Mouse (Mus musculus) lung, postnatal 10 days (tissue): ENCODE measurements around the gene Gm6899.

ENCODE experiments used
- DNase-seq: peaks from one replicate; pipeline ENCODE4 v3.0.0; 2021

Gene Gm6899

DNA sequence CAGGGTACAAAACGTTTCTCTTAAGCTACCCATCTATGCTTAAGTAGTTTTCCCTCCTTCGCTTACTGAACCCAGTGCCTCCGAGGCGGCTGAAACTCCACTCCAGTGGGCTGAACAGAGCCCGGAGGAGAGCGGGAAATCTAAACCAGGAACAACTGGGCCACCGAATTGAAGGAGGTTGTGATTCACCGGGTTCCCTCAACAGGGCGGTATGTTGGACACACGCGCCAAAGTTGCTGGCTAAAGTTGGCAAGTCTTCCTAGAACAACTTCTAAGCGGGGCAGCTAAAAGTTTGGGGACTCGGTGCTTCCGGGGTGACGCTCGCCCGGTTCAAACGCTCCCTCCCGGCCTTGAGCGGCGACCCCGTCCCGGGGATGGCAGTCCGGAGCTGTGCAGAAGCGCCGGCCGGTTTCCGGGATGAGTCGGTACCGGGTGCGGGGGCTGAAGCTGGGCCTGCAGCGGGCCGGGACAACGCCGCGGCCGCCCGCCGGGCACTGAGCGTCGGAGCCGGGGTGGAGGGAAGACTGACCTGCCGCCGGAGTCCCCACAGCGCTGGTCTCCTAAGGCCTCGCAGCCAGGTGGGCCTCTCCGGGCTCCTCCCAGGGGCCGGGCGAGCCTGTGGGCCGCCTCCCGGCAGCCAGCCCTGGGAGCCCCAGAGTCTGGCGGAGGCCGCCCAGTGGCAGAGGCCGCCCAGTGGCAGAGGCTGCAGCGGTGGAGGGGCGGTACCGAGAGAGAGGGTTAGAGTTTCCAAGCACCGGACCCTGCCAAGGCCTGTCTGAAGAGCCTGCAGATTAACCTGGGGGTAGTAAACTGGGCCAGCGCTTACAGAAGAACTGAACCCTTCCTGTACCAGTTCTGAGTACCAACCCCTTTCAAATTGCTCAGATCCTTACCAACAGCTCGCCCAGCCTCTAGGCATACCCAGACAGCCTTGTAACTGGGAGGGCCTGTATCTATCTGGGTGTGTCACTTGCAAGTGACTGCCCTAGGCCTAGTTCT, at the start of gene Gm6899, which contains the start of gene Vrk2:
Gm6899 (plus strand) TSS at position 181 of the 999 bp plus-strand sequence.
Vrk2 (minus strand) TSS at position 939 of the 999 bp plus-strand sequence.
- DNase-seq: peak; percentile 89

DNA sequence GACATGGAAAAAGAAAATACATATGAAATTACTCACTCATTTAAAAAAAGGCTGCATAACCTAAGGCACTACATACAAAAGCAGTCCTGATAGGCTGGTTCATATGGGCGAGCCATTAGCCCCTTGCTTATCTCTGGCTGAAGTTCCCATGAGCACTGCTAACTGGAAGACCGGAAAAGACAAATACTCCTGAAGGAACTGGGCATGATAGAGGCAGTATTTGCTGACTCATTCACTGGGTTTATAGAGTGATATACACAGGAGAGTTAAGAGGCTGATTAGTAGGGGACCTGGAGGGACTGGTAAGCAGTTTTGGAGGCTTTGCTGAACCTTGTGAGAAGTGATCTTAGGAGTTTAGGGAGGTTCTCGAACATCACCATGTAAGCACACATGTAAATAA, 41.5 kb upstream of the Gm6899 start:
- DNase-seq: no peak

DNA sequence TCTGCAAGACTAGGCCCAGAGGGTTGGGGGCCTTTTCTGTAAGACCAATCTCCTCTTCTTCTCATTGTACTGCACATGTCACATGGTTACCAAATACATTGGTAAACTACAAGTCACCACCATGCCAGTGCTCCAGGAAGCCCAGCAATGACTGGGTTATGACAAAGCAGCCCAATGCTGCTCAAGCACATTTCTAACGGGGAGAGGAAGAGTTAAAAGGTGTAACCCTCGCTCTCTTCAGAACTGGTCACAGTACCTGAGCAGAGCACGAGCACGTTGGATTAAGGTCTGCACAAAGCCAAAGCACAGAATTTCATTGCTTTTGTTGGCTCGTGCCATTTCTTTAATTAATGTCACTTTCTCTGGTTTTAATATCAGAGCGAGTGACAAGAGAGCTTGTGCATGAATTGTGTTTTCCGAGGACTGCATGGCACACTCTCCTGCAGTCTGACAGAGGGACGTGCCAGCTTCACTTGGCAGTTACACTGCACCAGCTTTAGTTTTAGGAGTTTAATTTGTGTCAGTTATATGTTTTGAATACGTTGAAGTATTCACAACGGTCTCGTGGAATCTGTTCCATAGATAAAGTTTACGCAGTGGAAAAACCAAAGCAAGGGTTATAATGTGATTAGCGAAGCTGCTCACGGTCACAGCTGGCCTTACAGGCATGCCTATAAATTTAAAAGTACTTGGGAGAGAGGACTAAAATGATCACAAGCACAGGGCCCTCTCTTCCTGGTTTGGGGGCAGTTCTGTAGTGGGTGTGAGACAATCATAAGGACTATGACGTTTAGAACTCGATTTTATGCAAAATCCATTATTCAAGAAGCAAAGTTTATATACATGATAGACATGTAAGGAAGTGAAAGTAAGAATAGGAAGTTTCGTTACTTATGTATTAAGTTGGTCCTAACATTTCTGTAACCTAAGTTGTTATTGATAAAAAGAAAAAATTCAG, 7.4 kb upstream of the Gm6899 start:
- no peak for DNase-seq

DNA sequence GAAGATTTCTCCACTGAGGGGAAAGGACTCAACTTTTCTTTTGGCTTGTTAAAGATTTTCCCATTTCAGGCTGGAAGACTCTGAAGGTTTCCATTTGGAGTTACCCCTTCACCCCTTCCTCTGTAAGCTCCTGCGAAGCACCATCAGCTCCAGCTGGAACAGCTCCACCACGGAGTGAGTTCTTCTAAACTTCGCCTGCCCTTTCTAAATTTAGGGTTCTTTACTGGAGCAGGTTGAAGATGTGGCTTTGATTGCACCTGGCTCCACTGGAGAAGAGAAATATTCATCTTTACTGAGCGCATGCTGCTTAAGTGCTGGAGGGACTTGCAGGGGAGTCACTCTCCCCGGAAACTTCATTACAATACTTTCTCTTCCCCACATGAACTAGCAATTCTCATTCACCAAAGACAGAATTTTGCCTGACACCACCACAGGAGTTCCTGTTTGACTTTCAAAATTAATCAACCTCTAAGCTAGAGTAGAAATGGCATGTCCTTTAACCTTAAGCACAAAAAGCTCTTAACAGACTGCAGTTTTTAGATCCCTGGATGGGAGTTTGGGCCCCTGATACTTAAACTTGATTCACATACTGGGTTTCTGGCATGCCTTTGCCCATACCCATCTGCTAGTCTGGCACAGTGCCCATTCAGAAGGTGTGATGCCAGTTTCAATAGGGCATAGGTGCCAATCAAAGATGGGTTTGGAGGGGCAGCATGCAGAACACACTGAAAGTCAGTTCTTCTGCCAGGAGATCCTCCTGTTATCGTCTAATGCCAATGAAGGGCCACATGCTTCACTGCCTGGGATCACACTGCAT, 6.5 kb upstream of the Gm6899 start:
- DNase-seq: no peak

DNA sequence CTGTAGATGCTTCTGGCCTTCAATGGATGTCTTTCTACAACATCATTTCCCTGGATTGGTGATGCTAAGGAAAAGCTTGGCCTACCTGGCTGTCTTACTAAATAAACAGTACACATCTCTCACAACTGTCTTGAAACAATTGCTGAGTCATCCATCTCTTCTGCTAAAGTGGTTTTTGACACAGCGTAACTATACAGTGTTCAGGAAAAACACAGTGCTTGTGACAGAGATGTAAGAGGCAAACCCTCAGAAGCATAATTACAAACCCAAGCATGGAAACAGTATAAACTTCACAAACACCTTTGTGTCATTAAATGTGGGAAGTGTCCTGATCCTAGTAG, 5.9 kb upstream of the Gm6899 start:
- DNase-seq: no peak

DNA sequence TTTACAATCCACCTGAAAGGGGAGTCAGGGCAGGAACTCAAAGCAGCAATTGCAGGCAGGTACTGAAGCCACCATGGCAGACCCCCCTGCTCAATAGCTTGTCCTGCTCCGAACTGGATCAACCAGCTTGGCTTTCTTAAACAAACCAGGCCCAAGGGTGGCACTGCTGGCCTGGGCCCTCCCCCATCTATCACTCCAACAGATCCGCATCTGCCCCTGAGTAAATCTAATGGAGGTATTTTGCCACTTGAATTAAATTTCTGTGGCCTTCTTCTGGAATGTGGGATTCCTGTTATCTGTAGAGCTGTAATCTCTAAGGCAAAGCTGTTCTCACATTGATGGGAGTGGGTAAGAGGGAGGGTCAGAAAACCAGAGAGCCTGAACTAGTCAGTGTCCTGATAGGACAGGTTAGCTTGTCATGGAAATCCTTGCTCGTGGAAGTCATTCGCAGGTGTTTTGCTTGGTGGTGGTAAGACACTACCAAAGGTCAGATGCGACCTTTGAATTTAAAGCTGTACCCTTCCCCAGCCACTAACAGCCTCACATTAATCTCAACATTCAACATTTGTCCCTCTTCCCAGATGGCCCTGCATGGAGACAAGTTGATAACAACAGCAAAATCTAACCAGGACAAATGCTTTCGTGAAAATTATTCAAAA, 517 bp upstream of the Gm6899 start:
- peak; percentile 2 for DNase-seq

DNA sequence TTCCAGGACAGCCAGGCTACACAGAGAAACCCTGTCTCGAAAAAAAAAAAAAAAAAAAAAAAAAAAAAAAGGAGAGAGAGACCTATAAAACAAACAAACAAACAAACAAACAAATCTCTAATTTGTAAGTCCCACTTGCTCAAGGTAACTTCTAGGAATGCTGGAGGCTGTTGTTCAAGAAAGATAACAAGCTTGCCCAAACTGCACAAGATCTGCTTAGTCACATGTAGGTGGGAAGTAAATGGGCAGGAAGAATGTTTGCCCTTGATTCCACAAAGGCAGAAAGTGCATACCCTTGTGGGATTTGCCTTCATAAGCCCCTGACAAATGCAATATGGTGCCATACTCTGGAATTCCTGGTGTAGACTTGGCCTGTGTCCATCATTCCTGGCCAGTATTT, 1.4 kb downstream of the Gm6899 start:
- DNase-seq: no peak

DNA sequence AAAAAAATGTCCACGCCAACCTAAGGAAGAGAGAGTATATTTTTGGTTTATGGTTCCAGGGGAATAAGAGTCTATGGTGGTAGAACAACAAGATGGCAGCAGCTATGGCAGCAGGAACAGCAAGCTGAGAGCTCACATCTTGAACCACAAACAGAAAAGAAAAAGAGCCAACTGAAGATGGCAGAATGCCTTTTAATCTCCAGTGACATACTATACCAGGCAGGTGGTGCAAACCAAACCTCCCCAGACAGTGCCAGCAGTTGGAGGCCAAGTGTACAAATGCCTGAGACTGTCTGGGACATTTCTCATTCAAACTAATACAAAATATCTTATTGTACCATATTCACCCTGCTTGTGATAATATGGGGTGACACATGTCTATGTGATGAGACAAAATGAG, 3.1 kb downstream of the Gm6899 start:
- DNase-seq: no peak

DNA sequence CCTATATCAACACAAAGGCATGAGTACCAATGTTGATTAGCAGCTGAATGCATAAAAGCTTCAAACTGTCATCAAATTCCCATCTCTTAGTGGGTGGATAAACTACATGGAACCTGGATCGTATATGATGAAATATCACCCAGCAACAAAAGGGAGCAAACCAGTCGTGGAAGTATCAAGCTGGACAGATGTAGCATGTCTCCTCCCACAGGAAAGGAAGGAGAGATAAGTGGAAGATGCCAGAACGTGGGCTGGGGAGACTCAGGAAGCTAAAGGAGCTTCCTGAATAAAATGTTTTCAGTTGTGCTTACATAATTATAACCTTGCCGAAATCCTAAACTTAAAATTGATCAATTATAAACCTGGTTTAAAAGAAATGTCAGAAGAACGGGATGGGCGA, 4.1 kb downstream of the Gm6899 start:
- no peak for DNase-seq

DNA sequence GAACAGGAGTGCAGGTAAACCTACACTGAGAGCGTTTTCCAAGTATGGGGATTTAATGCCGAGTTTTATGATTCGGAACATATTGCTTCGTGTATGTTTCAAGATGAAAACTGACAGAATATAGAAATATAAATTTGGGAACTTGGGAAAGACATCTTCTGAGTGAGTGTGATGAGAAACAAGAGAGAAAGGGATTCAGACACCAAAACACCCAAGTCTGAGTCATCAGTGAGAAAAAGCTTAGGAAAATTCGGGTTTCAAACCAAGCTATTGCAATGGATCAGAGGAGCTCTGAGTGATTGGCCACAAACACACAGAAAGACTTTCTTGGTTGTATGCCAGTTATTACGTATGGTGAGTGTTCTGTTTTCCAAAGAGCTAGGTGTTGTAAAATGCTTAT, 4.7 kb downstream of the Gm6899 start:
- DNase-seq: no peak

DNA sequence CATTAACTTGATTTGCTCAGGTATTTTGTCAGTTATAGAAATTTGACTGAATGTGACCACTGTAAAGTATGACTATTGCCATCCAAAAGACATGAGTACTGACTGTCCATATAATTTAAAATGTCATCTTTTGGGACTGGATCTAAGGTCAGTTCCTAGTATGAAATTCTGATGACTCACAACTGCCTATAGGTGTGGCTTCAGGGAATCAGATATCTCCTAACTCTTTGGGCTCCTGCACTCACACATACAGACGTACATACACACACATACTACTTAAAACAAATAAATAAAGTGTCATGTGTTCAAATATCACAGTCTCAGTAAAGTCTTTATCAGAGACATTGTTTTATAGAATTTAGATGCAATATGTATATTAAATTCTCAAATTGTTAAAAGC, 5.8 kb downstream of the Gm6899 start:
- DNase-seq: no peak

DNA sequence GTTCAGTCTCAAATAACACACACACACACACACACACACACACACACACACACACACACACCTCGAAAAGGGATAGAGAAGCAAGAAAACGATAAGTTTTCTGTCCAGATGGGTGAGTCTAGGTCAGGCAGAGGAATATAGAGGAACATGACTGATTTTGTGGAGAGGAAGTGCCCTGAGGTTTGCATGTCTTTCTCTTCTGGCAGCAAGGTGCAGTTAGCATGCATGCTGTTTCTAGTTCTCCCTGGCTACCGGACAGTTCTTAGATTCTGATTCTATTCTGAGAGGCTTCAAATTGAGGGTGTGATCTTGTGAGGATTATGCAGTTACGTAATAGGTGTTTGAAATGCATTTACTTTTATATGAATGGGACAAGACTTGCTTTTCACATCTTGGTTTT, 7.7 kb downstream of the Gm6899 start:
- DNase-seq: no peak

DNA sequence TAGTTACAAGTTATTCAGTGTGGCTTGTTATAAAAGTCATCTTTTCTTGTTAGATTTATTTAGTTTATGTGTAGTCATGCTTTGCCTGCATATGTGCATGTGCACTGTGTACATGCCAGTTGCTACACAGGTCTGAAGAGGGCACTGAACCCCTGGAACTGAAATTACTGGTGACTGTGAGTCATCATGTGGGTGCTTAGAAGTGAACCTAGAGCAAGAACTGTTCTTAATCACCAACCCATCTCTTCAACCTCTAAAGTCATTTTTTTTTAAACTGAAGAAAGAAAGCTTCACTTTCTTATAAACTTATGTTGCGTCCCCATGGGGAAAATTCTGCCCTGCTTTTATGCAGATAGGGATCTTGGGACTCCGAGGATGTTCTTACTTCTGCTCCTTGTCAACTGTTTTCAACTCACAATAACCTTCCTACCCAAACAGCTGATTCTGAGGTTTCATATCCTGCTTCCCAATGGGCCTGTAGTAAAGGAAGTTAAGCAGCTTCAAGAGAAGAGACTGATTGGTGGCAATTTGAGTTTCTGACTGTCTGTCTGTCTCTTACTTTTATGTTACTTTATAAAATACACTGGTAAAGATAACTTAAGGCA, 8.6 kb downstream of the Gm6899 start:
- no peak for DNase-seq

DNA sequence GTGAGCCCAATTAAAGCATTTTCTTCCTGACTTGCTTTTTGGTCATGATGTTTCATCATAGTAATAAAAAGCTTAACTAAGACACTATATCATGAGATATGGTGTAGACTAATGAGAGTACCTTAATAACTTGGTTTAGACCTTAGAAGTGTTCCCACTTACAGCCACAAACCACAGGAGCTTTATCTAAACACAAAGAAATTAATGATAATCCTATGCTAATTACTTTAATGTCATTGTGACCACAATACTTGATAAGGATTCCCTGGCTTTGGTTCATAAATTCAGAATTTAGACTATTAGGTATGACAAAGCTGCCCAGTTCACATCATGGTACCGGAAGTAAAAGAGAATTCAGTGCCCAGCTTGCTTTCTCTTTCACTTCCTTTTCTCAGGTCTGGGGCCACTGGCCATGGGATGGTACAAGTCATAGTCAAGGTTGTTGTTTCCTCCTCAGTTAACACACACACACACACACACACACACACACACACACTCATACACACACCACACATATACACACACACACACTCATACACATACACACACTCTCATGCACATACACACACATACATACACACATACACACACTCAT, 11.1 kb downstream of the Gm6899 start:
- no peak for DNase-seq

DNA sequence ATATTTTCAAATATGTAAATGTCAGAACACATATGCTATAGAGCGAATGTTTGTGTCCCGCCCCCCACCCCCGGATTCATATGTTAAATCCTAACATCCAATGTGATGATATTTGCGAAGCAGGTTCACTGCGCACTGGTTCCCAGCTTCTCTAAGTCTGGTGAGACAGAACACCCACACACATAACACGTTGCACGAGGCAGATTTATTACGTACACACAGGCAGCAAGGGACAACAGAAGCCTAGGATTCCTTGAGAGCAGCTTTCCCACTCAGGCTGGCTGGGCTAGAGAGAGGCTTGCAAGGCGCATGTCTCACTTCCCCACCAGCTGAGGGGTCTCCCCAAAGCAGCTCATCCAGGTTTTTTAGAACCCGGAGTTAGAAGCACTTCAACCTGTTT, 15.8 kb downstream of the Gm6899 start:
- DNase-seq: no peak

DNA sequence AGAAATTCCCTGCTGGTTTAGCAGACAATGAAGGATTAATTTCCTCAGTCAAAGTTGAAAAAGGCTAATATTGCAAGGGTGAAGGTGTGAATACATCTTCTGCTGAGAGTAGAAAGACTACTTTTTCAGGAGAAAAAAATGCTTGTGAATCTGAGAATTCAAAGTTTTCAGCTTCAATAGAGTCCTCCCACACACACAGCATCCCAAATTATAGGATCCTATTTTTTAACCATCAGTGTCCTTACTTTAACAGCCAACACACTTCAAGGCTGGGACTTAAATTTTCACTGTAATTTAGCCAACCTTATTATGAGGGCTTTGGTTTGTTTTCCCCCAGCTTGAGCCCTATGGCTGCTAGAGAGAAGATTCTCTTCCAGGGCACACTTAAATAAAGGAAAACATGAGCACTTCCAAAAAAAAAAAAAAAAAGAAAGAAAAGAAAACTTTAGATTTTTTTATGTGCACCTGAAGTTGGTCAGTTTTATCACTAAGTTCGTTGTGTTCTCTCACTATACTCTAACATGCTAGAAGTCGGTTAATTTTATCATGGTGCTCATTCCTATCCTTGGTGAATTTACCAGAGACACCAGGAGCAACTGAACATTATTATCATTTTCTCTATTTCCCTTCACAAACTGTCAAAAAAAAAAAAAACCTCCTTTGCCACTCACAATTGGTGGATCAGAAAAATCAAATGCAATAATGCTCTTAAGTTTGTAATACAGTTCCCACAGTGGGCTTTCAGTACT, 25.6 kb downstream of the Gm6899 start:
- DNase-seq: no peak

DNA sequence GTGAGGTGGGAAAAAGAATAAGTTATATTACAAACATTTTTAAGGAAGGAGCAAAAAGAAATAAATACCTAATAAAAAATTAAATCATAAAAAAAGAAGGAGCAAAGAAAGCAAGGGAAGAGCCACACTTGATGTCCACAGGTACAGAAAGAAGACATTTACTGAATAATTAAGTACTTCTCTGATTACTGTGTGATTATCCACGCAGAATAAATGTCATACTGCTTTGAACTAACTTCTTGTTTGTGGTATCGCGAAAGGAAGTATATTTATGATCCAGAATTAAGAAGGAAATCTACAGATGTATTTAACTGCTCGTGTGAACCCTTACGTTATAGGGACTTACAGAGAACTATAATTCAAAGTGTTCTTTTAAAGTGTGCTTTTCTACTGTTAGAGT, 29.7 kb downstream of the Gm6899 start:
- DNase-seq: no peak

DNA sequence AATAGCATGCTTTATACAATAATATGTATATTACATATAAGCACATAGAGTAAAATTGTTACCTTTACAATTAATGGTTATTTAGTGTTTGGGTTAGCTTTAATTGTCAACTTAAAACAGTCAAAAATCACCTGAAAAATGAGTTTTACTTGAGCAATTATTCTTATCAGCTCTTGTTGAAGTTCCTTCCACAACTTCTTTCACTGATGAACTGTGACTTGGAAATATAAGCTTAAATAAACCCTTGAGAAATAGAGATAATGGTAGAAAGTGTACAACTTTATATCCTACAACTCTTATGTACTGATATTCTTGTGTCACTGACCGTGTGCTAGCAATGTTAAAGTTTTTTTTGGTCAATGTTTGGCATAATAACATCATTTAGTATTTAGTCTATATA, 43.2 kb downstream of the Gm6899 start:
- no peak for DNase-seq

DNA sequence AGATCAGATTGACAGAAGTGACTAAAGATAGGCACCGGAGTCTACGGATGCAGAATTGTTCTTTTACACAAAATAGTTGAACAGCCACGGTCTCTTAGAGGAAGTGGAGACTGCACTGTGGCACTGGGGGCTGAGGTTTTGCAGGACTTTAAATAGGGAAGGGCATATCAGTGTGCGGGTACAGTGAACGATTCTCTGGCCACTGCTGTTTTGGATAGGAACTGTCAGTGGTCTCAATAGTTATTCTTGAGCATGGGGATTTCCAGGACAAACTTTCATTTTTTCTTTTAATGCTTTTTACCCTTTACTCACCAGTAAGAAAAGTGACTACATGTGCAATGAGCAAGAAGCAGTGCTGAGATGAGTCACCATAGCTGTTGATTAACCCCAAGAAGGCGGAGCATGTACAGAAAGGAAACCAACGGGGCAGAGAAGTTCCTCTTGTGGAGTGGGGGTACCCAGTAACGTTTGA, 47.3 kb downstream of the Gm6899 start:
- DNase-seq: peak; percentile 3

DNA sequence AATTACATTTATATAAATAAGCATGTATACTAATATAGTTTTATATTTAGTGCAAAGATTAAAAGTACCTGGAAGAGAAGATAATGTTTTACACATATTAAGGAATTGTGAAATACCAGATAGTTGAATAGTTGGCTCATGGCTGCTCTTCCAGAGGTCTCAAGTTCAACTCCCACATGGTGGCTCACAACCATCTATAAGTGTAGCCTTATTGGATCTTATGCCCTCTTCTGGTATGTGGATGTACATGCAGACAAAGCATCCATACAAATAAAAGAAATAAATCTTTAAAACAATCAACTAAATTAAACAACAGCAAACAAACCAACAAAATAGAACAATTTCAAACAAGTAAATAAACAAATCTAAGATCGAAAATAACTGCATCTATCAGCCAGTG, 49.1 kb downstream of the Gm6899 start:
- DNase-seq: no peak
